Mouse (Mus musculus): ENCODE data around the gene Prkaa2.
"Not testable (repeated sequence)": the region's sequence is repeated elsewhere in the genome, so short reads cannot be mapped to it uniquely, and the experiment has no call there.

The Prkaa2 gene

DNA sequence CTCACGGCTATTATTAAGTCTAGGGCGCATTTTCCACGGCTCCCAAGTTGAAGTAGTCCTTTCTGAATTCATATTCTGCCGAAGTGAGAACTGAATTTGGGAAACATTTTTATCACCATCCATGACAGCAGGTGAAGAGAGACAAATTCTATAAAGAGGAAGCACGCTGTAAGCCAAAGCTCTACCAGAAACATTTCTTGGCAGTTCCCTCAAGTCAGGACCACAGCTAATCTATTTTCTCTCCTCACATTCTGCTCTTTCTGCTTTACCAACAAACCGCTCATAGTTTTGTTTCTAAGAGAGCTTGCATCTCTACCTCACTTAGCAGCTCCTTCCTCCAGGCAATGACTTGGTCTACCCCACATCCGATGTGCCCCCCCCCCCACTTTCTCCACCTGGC, 96.0 kb downstream of the Prkaa2 start:
- no peak for DNase-seq

DNA sequence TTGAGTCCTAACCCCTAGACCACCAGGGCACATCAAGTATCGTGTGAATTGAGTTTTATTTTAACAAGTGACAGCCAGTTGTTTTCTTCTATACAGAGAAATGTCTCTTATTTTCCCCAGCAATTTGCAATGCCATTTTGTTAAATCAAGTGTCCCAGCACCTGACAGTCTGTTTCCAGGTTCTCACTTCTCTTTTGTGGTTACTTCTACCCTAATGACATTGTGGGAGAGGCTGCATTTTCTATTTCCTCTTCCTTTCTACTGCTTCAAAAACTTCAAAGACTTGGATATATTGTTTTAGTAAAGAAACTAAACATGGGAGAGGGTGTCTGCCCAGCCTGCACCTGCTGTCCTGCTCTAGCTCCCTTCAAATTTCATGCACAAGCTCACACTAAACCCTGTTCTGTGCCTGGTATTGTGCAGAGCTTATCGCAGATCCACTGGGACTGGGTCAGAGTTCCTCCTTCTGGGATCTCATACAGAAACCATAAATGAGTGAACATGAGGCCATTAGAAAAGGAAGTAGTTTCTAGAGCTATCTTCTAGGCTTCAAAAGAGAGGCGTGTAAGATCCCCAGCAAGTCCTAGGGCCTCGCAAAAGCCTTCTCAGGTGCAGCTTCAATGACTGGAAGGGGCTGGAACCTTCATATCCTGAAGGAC, 102.2 kb downstream of the Prkaa2 start:
- no peak for DNase-seq

DNA sequence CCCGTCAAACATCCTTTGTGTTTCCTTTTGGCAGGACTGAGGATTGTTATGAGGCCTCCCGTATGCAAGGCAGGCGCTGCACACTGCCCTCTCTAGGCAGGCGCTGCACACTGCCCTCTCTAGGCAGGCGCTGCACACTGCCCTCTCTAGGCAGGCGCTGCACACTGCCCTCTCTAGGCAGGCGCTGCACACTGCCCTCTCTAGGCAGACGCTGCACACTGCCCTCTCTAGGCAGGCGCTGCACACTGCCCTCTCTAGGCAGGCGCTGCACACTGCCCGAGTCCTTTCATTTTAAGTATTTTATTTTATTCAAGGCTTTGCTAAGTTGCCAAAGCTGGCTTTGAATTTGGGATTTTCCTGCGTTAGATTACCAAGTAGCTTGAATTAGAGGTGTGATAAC, 105.0 kb downstream of the Prkaa2 start:
- not testable (repeated sequence) for DNase-seq

DNA sequence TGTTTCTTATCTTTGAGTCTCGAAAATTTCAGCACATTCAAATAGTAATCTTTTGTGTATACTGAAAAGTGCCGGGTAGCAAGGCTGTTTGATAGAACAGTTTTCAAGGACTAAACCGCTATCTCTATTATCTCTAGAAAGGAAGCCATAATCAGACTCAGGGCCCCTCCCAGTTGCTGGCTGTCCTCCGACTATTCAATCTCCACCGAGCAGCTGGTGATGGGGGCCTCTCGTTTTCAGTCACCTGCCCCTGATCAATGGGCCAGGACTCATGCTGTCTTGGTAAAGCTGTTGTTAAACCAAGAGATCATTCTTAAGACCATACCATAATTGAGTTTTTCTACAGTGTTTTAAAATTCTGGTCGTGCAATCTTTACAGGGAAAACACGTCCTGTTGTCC, 105.6 kb downstream of the Prkaa2 start:
- no peak for DNase-seq

DNA sequence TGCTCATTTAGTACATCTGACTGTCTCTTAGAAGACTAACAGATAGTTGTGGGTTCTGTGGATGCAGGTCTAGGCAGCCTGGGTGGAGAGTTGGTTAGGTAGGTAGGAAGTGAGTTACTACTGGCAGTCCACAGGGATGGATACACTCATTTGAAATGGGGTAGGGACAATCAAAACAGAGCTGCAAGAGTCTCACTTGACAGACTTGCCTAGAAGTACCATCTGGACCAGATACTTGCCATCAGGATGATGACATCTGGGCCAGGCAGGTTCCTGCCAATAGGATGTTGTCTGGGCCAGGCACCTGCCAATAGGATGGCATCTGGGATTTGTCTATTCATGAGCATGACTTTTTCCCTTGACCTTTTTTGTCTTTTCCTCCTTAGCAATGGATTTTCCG, 108.0 kb downstream of the Prkaa2 start:
- no peak for DNase-seq

DNA sequence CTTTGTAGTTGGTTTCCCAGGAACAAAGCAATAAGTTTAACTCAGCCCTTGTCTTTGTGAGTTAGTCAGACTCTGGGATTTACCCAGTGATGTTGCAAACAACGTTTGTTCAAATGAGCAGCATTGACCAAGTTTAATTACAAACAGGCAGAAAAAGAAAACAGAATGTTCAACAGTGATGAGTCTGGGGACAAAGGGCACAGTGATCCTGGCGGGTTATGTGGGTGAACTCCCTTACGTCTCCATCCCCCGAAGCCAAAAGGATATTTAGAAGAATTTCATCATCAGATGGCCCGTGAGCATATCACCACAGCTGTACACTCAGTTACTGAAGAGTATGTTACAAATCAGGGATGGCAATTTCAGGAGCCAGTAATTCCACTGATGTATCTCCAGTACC, 110.0 kb downstream of the Prkaa2 start:
- DNase-seq: no peak

DNA sequence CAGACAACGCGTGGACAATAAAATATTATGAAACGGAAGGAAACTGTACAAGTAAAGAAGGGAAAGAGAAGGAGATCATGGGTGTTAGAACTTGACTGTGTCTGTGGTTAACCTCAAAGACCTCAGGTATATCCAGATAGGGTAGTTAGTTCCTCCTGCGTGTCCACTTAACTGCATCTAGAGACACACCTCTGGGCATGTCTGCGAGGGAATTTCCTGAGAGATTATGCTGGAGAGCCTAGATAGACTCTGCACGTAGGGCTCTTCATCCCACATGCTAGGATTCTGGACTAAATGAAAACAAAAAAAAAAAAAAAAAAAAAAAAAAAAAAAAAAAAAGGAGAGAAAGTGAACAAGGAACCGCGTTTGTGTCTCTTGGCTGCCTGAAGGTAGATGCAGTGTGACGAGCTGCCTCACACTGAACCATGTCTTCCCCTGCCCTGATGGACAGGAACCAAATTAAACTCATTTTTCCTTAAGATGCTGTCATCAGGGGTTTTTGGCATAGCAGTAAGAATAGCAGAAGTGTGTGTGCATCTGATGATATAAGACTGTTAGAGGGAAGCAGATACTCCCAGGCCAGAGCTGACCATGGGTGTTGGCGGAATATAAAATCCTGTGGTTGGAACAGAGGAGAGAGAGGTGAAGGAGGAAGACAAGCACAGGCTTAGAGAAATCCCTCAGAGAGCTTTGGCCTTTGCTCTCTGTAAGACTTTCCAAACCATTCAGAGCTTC, 116.4 kb downstream of the Prkaa2 start:
- no peak for DNase-seq

DNA sequence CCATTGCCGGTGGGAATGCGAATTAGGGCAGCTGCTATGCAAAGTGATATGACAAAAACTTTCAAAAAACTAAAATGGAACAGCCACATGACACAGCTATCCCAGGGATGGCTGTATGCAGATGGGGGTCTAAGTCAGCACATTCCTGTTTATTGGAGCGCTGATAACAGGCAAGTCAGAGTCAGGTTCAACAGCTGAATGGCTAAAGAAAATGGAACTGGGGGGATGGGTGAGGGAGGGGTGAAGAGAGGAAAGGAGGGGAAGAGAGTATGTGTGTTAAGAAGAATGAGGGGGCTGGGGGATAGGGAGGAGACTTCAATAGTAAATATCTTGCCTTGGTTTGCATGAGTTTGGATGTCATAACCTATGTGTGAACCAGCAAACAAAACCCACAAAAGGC, 117.4 kb downstream of the Prkaa2 start:
- peak; percentile 57 for DNase-seq

DNA sequence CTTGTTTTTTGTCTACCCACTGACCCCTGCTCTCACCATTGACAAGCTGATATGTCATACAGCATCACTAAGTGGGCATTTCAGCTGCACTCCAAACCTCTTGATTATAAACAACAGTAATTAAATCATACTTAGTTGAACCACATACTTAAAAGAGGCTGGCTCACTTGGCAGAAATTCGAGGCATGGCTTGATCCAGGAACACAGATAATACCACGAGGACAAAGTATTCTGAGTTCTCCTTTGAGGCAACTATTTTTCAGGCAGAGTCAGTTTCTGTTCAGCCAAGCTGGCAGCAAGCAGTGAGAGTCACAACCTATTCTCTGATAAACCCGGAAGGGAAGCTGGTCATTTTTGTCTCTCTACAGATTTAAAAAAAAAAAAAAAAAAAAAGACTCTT, 119.0 kb downstream of the Prkaa2 start:
- no peak for DNase-seq

DNA sequence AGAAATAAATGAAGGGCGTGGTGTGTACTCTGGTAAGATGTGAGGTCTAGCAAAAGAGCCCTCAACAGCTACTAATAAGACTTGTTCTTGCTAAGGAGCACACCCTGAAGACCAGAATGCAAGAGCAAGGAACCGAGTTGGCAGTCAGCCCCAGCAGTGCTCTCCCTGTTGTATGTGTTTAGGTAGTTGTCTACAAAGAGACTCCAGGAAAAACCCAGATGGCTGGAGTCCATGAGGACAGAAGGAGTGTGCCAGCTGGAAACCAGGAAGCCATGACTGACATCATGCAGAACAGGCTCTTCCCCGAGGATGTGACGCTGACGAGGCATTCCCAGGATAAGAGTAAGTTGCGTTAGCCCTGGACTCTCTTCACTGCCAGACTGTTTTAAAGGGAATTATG, 119.7 kb downstream of the Prkaa2 start:
- no peak for DNase-seq

DNA sequence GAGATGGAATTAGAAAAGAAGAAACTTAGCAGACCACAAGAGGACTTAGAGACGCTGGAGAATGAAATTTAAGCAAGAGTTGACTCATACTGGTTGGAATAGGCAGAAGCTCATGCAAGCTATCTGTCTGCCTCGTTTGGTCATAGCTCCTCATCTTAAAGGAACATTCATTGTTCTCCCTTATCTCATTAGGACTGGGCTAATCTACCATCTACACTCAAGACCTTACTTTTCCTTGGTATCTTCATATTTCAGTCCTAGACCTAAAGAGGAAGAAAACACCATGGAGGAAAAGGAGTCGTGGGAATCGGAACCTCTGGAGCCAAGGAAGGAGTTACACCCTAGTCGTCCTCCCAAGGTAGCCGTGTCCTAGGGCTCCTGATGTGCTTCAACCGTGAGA, 121.0 kb downstream of the Prkaa2 start:
- no peak for DNase-seq

DNA sequence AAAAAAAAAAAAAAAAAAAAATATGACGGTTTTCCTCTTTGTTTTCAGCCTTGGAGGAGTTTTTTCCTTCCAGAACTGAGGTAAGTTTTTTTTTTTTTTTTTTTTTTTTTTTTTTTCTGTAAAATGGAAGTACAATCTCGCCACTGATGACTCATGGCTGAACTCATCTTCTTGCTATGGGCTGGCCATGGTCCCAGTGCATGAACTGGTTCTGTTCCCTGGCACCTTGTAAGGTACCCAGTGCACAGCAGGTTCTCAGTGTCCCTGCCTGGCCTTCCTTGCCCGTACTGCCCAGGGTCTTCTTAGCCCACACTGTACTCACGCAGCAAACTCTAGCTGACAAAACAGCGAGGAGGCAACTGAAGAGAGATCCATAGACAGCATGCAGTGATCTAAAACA, 121.6 kb downstream of the Prkaa2 start:
- no peak for DNase-seq

DNA sequence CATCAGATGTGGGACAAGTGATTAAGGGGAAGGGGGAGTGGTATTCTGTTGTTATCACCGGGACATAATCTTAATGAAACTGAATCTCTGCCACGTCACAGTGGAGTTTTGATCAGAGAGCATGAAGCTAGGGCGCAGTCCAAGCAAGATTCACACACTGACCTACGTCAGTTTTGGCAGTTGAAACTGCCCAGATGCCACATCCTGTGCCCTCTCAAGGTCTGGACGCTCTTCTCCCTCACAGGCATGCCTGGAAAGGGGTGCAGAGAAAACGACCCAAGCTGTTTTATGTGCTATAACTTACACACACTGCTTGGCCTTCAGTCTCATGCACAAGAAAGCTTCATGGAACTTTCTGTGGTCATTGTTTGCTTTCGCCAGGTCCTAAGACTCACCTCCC, 122.1 kb downstream of the Prkaa2 start:
- DNase-seq: no peak

DNA sequence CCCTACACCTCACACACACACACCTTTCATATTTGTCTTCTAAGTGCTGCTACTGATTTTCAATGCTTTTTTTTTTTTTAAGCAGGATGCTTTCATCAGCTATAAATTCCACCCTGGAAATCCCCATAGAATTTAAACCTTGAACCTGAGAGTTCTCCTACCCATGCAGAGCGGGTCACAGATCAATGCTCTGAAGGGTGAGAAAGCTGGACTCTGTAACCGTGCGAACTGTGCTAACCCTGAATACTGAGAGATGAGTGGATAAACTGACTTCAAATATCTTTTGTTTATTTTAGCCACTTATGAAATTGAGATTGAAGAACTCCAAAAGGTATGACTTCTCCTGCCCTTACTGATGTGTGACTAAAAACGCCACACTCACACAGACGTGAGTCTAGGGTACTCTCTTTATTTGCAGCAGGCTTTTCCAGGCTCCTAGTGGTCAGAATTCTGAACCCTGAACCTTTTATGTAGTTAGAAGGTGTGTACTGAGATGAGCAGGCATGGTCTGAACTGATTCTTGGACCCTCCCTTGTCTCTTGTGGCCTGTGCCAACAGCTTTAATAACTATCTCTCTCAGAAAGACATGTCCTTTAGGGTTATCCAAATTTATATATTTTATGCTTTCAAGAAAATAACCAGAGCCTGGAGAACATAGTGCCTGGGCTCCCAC, 123.6 kb downstream of the Prkaa2 start:
- DNase-seq: no peak
